In genomic region chr4:98796591-98797341, GRCm38 (mm10) we compare ENCODE assay signal across 9 mouse cellular contexts. TPM values are rescaled to one million over a fixed set of nuclear protein-coding genes. Genes with fewer than 3 reads are reported as not detected.
A peak's percentile ranks its signal among the peaks of the same experiment; 100 is the strongest.
DNase-seq lines count a peak whose midpoint lies in the region; ATAC-seq and TF ChIP-seq lines count a peak whose summit lies in the region.
"Had no signal": no experiment of that assay in that cellular context is flagged by ENCODE, and none has a peak within 500 bp of the region (broad histone marks: within the 10 kb centered on the region; RNA-seq: fewer than 3 reads in every experiment).

No protein-coding gene starts in this region.

- 63% methylated on average over 11 of the region's 11 CpGs for WGBS in intestine, postnatal 0 days
- WGBS in stomach, embryonic 16.5 days: 44% methylated on average over 11 of the region's 11 CpGs

- H3K4me3 ChIP-seq in intestine, postnatal 0 days (ENCODE audit: low read depth, low read length): no peak overlapping the region
- no peak overlapping the region for H3K4me3 ChIP-seq in stomach, embryonic 16.5 days (replicated peaks; ENCODE audit: low read length)
- H3K4me3 ChIP-seq: liver, embryonic 13.5 days had no signal

- no peaks in the 10 kb centered on the region for H3K27me3 ChIP-seq in intestine, postnatal 0 days (replicated peaks; ENCODE audit: control insufficient read depth, insufficient read depth, low read length)
- no peaks in the 10 kb centered on the region for H3K27me3 ChIP-seq in stomach, embryonic 16.5 days (ENCODE audit: control insufficient read depth, insufficient read depth, low read length)
- H3K27me3 ChIP-seq: liver, embryonic 13.5 days had no signal

- H3K36me3 ChIP-seq in intestine, postnatal 0 days (ENCODE audit: control insufficient read depth, insufficient read depth): no peaks in the 10 kb centered on the region
- H3K36me3 ChIP-seq in stomach, embryonic 16.5 days (ENCODE audit: control insufficient read depth, insufficient read depth, low read length): no peaks in the 10 kb centered on the region
- H3K36me3 ChIP-seq: liver, embryonic 13.5 days had no signal

- TF ChIP-seq CTCF in intestine, postnatal 0 days (IDR thresholded peaks at IDR 0.05; ENCODE audit: low read depth): no peak

- peak; percentile 26 for DNase-seq in gastrocnemius, adult 18-20 months (ENCODE audit: low spot score)
- no peak for DNase-seq in gastrocnemius, adult 8-10 months (ENCODE audit: low spot score in 2 of 2)
- DNase-seq in right cerebral cortex, adult 2 months (ENCODE audit: low spot score in 2 of 2): peak; percentile 12 to 15
- no peak for DNase-seq in right cerebral cortex, postnatal 36 days (ENCODE audit: low spot score in 2 of 2)
- no peak for DNase-seq in left cerebral cortex, adult 8-10 months (ENCODE audit: low spot score in 2 of 2)
- no peak for DNase-seq in left cerebral cortex, adult 18-20 months (ENCODE audit: low spot score in 2 of 2)
- DNase-seq: liver, embryonic 13.5 days had no signal

- H3K9me3 ChIP-seq in intestine, postnatal 0 days (ENCODE audit: control insufficient read depth): no peaks in the 10 kb centered on the region
- H3K9me3 ChIP-seq in stomach, embryonic 16.5 days (replicated peaks; ENCODE audit: control insufficient read depth, low read length): no peaks in the 10 kb centered on the region
- H3K9me3 ChIP-seq: liver, embryonic 13.5 days had no signal

- H3K4me2 ChIP-seq in intestine, postnatal 0 days (replicated peaks; ENCODE audit: low read depth): no peak overlapping the region
- H3K4me2 ChIP-seq in stomach, embryonic 16.5 days (ENCODE audit: low read depth, low read length): peak overlapping the region; percentile 25; the same call in 1 of the 2 replicates
- H3K4me2 ChIP-seq: liver, embryonic 13.5 days had no signal

- H3K27ac ChIP-seq in intestine, postnatal 0 days (ENCODE audit: low read depth, low read length): no peak overlapping the region
- H3K27ac ChIP-seq in stomach, embryonic 16.5 days (ENCODE audit: low read length): peak overlapping the region; percentile 80
- H3K27ac ChIP-seq: liver, embryonic 13.5 days had no signal

- no peaks in the 10 kb centered on the region for H3K4me1 ChIP-seq in intestine, postnatal 0 days (replicated peaks; ENCODE audit: control insufficient read depth, insufficient read depth, low read length)
- H3K4me1 ChIP-seq in stomach, embryonic 16.5 days (ENCODE audit: control insufficient read depth, insufficient read depth, low read length): peaks cover 24% of the 10 kb centered on the region
- H3K4me1 ChIP-seq: liver, embryonic 13.5 days had no signal

- no peak overlapping the region for H3K9ac ChIP-seq in intestine, postnatal 0 days (ENCODE audit: low read depth, low read length)
- peak overlapping the region; percentile 41; the same call in 1 of the 2 replicates for H3K9ac ChIP-seq in stomach, embryonic 16.5 days (ENCODE audit: low read length)
- H3K9ac ChIP-seq: liver, embryonic 13.5 days had no signal

- 0 out of 2 replicates have a peak, but pooled peaks have one; percentile 13 for ATAC-seq in intestine, postnatal 0 days
- peak; percentile 72 for ATAC-seq in stomach, embryonic 16.5 days (ENCODE audit: insufficient read depth, low FRiP score)

RNA-seq across cellular contexts. Expression of gene Kank4, which starts 20.6 kb away (rescaled TPM):
- 1 to 10 TPM; 1.0 to 1.7 TPM for total RNA-seq in gastrocnemius, adult 18-20 months (2021)
- total RNA-seq in gastrocnemius, adult 8-10 months (2022): 1 to 10 TPM in 2 of 4 experiments, under 1 TPM in 2; 0.43 to 1.4 (median 0.86) TPM
- polyA plus RNA-seq in intestine, postnatal 0 days (2015; fragmentation: Nextera tagmentation; extraction: Ambion mirVana): 0.31 and 0.34 TPM in 2 replicates
- polyA plus RNA-seq in stomach, embryonic 16.5 days (2015; fragmentation: Nextera tagmentation; extraction: Ambion mirVana): 1.3 and 1.8 TPM in 2 replicates
- 1 to 10 TPM; 3.9 to 4.4 (median 4.3) TPM for total RNA-seq in left cerebral cortex, adult 8-10 months (2022)
- 1 to 10 TPM; 3.8 to 4.4 TPM for total RNA-seq in left cerebral cortex, adult 18-20 months (2021)

RNA-seq across cellular contexts. Expression of gene I0C0044D17Rik, which starts 26.9 kb away (rescaled TPM):
- not detected for total RNA-seq in gastrocnemius, adult 18-20 months (2021)
- total RNA-seq in gastrocnemius, adult 8-10 months (2022): not detected
- polyA plus RNA-seq in intestine, postnatal 0 days (2015; fragmentation: Nextera tagmentation; extraction: Ambion mirVana): not detected in 2 replicates
- polyA plus RNA-seq in stomach, embryonic 16.5 days (2015; fragmentation: Nextera tagmentation; extraction: Ambion mirVana): not detected in 2 replicates
- total RNA-seq in left cerebral cortex, adult 8-10 months (2022): not detected
- total RNA-seq in left cerebral cortex, adult 18-20 months (2021): not detected
- polyA plus RNA-seq: liver, embryonic 13.5 days had no signal

Comparison
In these comparisons a context has a peak if more than half of its experiments do, and no peak if none do; other contexts are left out.
1. DNase-seq: peak in gastrocnemius, adult 18-20 months (single experiment) and right cerebral cortex, adult 2 months (2 of 2); none in gastrocnemius, adult 8-10 months (0 of 2), right cerebral cortex, postnatal 36 days (0 of 2), left cerebral cortex, adult 8-10 months (0 of 2) and left cerebral cortex, adult 18-20 months (0 of 2).